Mouse (Mus musculus) erythroblast, embryonic 14.5 days (primary cell): ENCODE results near the gene Slco3a1.

Source experiments
- GATA1 ChIP-seq: IDR thresholded peaks from 2 replicates; pipeline ENCODE4 v1.6.1; 2012; ENCODE audit warnings: low read length, inconsistent platforms, mixed read lengths
- TAL1 ChIP-seq: IDR thresholded peaks from 3 replicates; pipeline ENCODE4 v1.6.1; 2012; ENCODE audit warnings: low read length, inconsistent platforms, mixed read lengths

- TF ChIP-seq TAL1 (no peak), GATA1 (no peak)
These were observed 285.1 kb downstream of the Slco3a1 start for GRCm38 (mm10) chr7:74269283-74270088.
